Mouse (Mus musculus) spleen, adult 2 months (tissue): ENCODE measurements around the gene Fndc1.

Experiments used
- CTCF ChIP-seq: fragments of 200-500 bp; IDR thresholded peaks from 2 replicates; pipeline ENCODE4 v1.5.1; 2011; ENCODE audit warnings: mild to moderate bottlenecking, inconsistent platforms; ENCODE audit not compliant: insufficient read depth, insufficient read length, insufficient replicate concordance; ENCODE audit errors: extremely low read depth
- POLR2A ChIP-seq: fragments of 200-500 bp; IDR thresholded peaks from 2 replicates; pipeline ENCODE4 v1.6.1; 2011; ENCODE audit warnings: low read depth, low read length, inconsistent platforms

DNA sequence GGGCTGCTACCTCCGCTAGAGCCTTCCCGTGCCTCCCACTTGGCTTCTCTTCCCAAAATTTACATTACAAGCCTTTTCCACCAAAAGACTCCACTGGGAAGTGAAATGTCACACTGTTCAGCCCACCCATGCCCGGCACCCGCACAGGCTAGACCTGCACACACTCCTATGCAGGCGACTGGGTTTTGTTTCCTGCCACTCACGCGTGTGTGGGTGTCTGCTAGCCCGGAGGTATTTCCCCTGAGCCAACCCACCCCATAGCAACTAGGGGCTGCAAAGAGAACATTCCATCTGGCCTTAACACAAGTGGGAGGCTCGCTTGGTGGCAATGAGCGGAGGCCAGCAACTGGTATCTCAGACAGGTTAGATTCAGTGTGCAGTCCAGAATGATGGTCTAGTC lies 44.7 kb upstream of the Fndc1 start:
- TF ChIP-seq CTCF (no peak), POLR2A (no peak)
